9 mouse cellular contexts compared by ENCODE assay signal in the genomic region with DNA sequence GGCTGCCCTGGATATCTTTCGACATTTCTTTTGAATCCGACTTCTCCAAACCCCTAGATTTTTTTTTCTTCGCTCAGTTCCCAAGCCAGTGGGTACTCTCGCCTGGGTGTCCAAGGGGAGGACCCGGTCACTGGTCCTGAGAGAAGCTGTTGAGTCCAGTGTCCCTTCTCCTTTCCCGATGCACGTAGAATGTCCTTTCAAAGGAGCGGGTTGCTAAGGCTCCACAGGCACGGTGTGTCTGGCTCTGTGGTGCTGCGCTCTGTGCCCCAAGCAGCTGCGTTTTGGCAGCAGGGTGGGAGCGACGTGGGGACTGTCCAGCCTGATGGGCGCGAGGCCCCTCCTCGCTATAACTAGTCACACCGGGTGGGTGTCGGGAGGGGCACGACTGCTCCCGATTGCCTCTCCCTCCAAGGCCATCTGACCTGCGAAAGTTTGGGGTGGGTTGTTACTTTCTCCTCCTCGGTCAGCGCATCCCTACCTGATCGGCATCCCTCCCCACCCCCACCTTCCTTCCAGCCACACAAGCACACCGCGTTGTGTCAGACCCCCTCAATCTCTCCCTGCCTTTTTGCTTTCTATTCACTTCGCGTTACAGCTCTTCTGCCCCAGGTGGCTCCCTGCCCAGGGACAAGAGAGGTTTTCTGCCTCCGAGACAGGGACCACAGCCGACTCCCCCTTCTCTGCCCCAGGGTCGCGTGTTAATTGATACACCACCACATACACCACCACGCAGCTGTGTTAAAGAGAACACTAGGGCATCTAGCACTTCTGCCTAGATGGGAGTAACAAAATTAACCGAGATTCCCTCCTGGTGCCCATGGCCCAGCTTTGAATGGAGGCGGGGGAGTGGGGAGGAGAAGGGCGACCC. TPM values are rescaled to one million over a fixed set of nuclear protein-coding genes. Genes with fewer than 3 reads are reported as not detected.
A peak's percentile ranks its signal among the peaks of the same experiment; 100 is the strongest.
DNase-seq lines count a peak whose midpoint lies in the region; ATAC-seq and TF ChIP-seq lines count a peak whose summit lies in the region.
"Had no signal": no experiment of that assay in that cellular context is flagged by ENCODE, and none has a peak within 500 bp of the region (broad histone marks: within the 10 kb centered on the region; RNA-seq: fewer than 3 reads in every experiment).

No protein-coding gene starts in this region.

- WGBS in cerebellum, adult 2 months, result 8% methylated on average over 36 of the region's 36 CpGs
- WGBS in hindbrain, embryonic 10.5 days, result under 1% methylated on average over 36 of the region's 36 CpGs
- 4% methylated on average over 35 of the region's 36 CpGs for WGBS in liver, embryonic 16.5 days (ENCODE audit: insufficient replicate concordance)
- 14% methylated on average over 36 of the region's 36 CpGs for WGBS in small intestine, adult 2 months

- no peaks in the 10 kb centered on the region for H3K36me3 ChIP-seq in hindbrain, embryonic 10.5 days
- no peaks in the 10 kb centered on the region for H3K36me3 ChIP-seq in liver, embryonic 16.5 days (ENCODE audit: control insufficient read depth, insufficient read depth)
- H3K36me3 ChIP-seq in small intestine, adult 2 months (ENCODE audit: control insufficient read depth, insufficient read depth, low read length), result no peaks in the 10 kb centered on the region

- no peaks in the 10 kb centered on the region for H3K9me3 ChIP-seq in hindbrain, embryonic 10.5 days
- H3K9me3 ChIP-seq in liver, embryonic 16.5 days (replicated peaks; ENCODE audit: control insufficient read depth, low read length), result no peaks in the 10 kb centered on the region

- no peak for ATAC-seq in liver, embryonic 16.5 days (ENCODE audit: low read depth)

- no peak for TF ChIP-seq CTCF in cerebellum, adult 2 months (IDR thresholded peaks at IDR 0.05; ENCODE audit: borderline replicate concordance, insufficient read depth, low read depth, low read length)
- no peak for TF ChIP-seq CTCF in small intestine, adult 2 months (IDR thresholded peaks at IDR 0.05; ENCODE audit: extremely low read depth, insufficient read length, insufficient replicate concordance, low read depth, low read length)

- no peaks in the 10 kb centered on the region for H3K4me1 ChIP-seq in cerebellum, adult 2 months (ENCODE audit: control insufficient read depth, insufficient read depth, low read length)
- H3K4me1 ChIP-seq in hindbrain, embryonic 10.5 days (replicated peaks), result peaks cover 24% of the 10 kb centered on the region
- no peaks in the 10 kb centered on the region for H3K4me1 ChIP-seq in liver, embryonic 16.5 days (ENCODE audit: control insufficient read depth, low read depth, low read length)
- H3K4me1 ChIP-seq in small intestine, adult 2 months (ENCODE audit: control insufficient read depth, insufficient read depth, insufficient read length, low read length), result no peaks in the 10 kb centered on the region; the same call in 1 of the 2 replicates

- peaks cover 2% of the 10 kb centered on the region; the same call in 1 of the 2 replicates for H3K27me3 ChIP-seq in cerebellum, adult 2 months (ENCODE audit: control insufficient read depth, insufficient read depth, low read length)
- peaks cover 51% of the 10 kb centered on the region for H3K27me3 ChIP-seq in hindbrain, embryonic 10.5 days (ENCODE audit: insufficient read depth, poor library complexity, severe bottlenecking)
- peaks cover 38% of the 10 kb centered on the region for H3K27me3 ChIP-seq in liver, embryonic 16.5 days (ENCODE audit: control insufficient read depth, insufficient read depth, low read depth, low read length)
- peaks cover 18% of the 10 kb centered on the region for H3K27me3 ChIP-seq in small intestine, adult 2 months (ENCODE audit: control insufficient read depth, insufficient read depth, low read length)

- peak overlapping the region; percentile 59 for H3K4me2 ChIP-seq in liver, embryonic 16.5 days (ENCODE audit: low read depth, low read length)

- H3K27ac ChIP-seq in cerebellum, adult 2 months (ENCODE audit: insufficient read depth, low read length), result no peak overlapping the region
- peak overlapping the region; percentile 84 for H3K27ac ChIP-seq in hindbrain, embryonic 10.5 days
- no peak overlapping the region for H3K27ac ChIP-seq in liver, embryonic 16.5 days (ENCODE audit: low read length)
- H3K27ac ChIP-seq in small intestine, adult 2 months (ENCODE audit: insufficient read depth, low read depth, low read length), result no peak overlapping the region

- peak overlapping the region; percentile 66 for H3K4me3 ChIP-seq in cerebellum, adult 2 months (replicated peaks; ENCODE audit: insufficient read depth, low read depth, low read length)
- peak overlapping the region; percentile 75 for H3K4me3 ChIP-seq in hindbrain, embryonic 10.5 days
- H3K4me3 ChIP-seq in liver, embryonic 16.5 days (ENCODE audit: low read depth, low read length), result peak overlapping the region; percentile 54
- peak overlapping the region; percentile 64 for H3K4me3 ChIP-seq in small intestine, adult 2 months (ENCODE audit: low read depth, low read length)

- H3K9ac ChIP-seq in liver, embryonic 16.5 days (ENCODE audit: low read depth, low read length), result no peak overlapping the region; the same call in 1 of the 2 replicates

- peak in 1 of 2 experiments; percentile 8 for DNase-seq in cerebellum, adult 2 months
- DNase-seq in cerebellum, adult 8-10 months, result no peak
- peak; percentile 12 for DNase-seq in right cerebral cortex, adult 18-20 months
- no peak for DNase-seq in right cerebral cortex, postnatal 36 days (ENCODE audit: low spot score in 2 of 2)
- peak; percentile 23 for DNase-seq in hindbrain, embryonic 10.5 days (ENCODE audit: low spot score)
- DNase-seq in urinary bladder, adult 18-20 months (ENCODE audit: low spot score in 2 of 2), result no peak

- no peak for TF ChIP-seq POLR2A in cerebellum, adult 2 months (IDR thresholded peaks at IDR 0.05; ENCODE audit: borderline replicate concordance, insufficient read depth, low read length)
- no peak for TF ChIP-seq POLR2A in small intestine, adult 2 months (IDR thresholded peaks at IDR 0.05; ENCODE audit: low read depth, low read length)

RNA-seq across cellular contexts. Expression of a gene that starts 0.8 kb away (rescaled TPM):
- 3.2 and 3.8 TPM in 2 replicates for polyA plus RNA-seq in cerebellum, adult 2 months (2012; rRNA removed)
- 3.3 and 3.7 TPM in 2 replicates for polyA plus RNA-seq in hindbrain, embryonic 10.5 days (2016; fragmentation: Nextera tagmentation; extraction: Ambion mirVana)
- polyA plus RNA-seq in liver, embryonic 16.5 days (2015; fragmentation: Nextera tagmentation; extraction: Ambion mirVana), result 0.48 and 0.49 TPM in 2 replicates
- polyA plus RNA-seq in small intestine, adult 2 months (2012; rRNA removed), result 0.95 and 1.5 TPM in 2 replicates
- polyA plus RNA-seq: erythroblast, embryonic 14.5 days had no signal

Comparison
In these comparisons a context has a peak if more than half of its experiments do, and no peak if none do; other contexts are left out.
1. DNase-seq: peak in right cerebral cortex, adult 18-20 months (single experiment) and hindbrain, embryonic 10.5 days (single experiment); none in cerebellum, adult 8-10 months (single experiment), right cerebral cortex, postnatal 36 days (0 of 2) and urinary bladder, adult 18-20 months (0 of 2).
2. Peak in every context shown above with its lines, with median percentiles within 50 percentile points of each other: H3K4me3 ChIP-seq.